Mouse (Mus musculus) right cerebral cortex, adult 2 months (tissue): ENCODE results near the gene Dhx16.

Experiments used
- DNase-seq, 2 experiments: peaks; one replicate each; pipeline ENCODE4 v3.0.0; 2021 to 2022; ENCODE audit warnings: low spot score in 2 of 2

The Dhx16 gene

DNA sequence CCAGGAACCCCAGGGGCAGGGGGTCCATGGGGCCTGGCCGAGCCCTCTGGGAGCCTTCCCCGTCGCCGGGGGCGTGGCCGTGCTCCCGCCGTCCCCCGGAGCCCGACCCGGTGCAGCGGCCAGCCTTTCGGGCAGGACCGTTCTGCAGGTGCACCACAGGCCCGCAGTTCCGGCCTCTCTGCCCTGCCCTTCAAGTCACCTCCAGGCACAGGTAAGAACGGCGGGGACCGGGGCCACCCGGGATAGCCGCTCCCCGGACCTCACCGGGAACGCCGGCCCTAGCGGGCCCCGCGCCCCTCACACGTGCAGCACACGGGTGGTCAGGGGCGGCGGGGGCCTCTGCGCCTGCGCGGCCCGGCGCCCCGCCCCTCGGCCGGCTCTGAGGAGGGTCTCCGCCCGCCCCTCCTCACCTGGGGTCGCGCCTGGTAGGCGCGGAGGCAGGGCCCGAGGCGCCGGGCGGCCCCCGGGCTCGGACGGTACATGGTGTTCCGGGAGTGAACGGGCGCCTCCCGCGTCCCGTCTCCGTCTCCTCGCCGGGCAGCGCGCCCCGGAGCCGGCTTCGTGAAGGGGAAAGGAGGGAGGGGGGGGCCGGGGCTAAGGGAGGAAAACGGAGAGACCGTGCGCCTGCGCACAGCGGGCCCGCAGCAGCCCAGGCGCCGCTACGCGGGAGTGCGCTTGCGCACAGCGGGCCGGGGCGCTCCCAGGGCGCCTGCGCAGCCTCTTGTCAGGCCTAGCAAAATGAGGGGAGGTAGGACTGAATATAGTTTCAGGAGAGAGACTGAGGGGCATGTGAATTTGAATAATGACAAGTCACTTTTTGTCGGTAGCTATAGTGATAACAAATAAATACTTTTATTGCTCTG is 17.4 kb downstream of the Dhx16 start, which contains the start of gene 2310061I04Rik:
Gene 2310061I04Rik, minus strand, starts transcription at position 651 of the 863 bp plus-strand sequence.
- DNase-seq, result peak; percentile 84 to 89

DNA sequence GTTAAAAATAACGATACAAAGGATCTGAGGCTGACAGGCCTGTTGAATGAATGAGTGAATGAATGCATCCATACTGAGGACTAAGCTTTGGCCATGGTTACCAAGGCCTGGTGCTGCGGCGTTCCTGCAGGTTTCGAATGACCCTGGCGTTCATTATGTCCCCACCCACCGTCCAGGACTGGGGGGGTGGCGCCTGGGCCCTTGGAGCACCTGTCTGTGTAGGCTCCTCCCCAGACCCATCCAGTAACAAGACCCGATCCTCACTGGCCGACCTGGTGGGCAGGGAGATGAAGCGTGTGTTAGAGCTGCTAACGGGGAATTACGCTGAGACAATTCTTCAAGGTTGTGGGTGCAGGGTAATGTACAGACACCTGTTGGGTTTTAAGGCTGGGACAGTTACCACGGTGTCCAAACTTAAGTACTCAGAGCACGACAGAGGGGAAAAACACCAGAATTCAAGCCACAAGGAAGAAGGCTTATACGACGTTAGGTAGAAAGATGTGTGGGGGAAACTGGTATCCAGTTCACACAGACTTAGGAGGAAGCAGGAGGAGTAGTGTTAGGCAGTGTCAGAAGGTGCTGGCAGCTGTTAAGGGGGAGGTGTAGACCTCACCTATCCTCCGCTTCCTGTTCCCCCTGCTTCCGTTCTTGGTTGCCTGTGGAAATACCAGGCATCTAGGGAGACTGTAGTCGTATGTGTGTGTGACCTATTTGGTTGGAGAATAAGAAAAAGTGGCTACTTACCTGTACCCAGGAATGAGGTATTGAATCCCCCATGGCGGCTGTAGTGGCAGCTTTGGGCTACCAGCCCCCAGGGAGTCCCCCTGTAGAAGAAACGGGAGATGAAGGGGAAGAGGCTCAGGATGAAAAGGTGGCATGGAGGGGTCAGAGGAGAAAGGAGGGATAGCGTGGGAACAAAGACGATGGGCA is 18.3 kb downstream of the Dhx16 start:
- DNase-seq, result peak in 1 of 2 experiments; percentile 37

DNA sequence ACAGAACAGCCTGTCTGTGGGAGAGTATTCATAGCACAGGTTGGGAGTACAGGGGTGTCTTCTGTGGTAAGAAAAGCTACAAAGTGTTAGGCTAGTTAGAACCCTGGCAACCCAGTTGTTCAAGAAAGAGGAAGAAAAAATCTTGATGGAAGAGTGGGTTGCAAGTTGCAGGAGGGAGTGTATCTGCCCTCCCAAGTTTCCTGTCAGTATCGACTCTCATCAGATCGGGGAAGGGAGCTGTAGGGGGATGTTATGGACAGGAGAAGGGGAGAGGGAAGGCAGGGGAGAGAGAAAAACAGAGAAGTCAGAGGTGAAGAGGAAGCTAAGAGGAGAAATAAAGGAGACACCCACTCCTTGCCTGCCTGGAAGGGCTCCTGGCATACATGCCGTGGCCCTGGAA is 21.0 kb downstream of the Dhx16 start:
- no peak for DNase-seq

DNA sequence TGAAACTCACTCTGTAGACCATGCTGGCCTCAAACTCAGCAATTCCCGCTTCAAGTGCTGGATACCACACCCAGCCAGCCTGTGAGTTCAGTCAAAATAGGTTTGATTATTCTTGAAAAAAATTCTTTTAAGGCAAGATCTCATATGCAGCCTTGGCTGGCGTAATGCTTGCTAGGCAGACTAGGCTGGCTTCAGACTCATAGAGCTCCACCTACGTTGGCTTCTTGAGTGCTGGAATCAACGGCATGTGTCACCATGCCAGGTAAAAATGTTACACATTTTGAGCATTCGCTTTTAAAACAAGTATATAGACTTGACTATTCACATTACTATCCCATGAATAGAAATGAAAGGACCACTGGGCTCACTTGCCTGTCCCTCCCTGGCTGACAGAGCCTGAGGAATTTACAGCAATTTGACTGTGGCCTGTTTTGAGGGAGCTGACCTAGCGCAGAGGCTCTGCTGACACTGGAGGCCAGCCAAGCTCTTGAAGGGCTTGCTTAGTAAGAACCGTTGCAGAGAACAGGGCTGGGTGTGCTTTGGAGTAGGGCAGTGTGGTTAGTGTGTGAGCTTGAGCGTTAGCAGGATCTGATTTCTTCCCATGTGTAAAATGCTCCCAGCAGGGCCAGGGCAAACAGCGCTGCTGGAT is 23.8 kb downstream of the Dhx16 start:
- DNase-seq, result no peak

DNA sequence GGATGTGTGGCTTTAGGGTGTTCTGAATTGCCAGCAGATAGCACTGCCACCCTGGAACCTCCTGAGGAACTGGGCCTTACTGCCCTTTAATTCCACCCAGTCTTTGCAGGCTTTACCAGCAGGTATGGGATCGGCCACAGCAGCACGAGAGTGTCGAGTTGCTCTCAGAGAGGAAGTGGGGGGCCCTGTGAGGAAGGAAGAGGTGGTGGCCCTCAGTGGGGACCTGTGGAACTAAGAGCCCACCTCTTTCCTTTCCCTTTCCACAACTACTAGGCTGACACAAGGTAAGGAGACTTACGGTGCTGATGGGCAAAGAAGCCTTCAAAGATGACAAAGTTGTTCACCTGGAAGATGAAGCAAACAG is 24.4 kb downstream of the Dhx16 start:
- no peak for DNase-seq

DNA sequence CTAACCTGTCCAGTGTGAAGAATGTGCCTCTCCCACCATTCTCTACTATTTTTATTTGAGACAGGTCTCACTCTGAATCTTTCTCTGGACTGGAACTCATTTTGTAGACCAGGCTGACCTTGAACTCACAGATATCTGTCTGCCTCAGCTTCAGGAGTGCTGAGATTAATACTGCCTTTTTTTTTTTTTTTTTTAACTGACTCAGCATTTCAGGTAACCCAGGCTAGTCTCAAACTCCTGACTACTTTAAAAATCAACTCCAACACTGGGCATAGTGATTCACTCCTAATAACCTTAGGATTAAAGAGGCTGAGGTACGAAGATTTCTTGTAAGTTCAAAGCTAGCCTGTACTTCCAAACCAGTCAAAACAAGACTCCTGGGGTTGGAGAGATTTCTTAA is 26.0 kb downstream of the Dhx16 start:
- DNase-seq, result no peak

DNA sequence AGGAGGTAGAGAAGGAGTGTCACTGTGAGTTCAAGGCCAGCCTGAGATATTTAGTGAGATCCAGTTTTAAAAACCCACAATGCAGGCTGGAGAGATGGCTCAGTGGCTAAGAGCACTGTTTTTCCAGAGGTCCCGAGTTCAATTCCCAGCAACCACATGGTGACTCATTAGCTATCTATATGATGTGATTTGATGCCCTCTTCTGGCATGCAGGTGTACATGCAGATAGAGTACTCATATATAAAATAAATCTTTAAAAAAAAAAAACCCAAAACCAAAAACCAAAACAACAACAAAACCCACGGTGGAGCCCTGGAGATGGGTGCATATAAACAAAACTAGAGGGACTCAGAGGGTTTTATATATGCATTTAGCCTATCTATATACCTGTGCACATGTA is 28.0 kb downstream of the Dhx16 start:
- DNase-seq, result no peak

DNA sequence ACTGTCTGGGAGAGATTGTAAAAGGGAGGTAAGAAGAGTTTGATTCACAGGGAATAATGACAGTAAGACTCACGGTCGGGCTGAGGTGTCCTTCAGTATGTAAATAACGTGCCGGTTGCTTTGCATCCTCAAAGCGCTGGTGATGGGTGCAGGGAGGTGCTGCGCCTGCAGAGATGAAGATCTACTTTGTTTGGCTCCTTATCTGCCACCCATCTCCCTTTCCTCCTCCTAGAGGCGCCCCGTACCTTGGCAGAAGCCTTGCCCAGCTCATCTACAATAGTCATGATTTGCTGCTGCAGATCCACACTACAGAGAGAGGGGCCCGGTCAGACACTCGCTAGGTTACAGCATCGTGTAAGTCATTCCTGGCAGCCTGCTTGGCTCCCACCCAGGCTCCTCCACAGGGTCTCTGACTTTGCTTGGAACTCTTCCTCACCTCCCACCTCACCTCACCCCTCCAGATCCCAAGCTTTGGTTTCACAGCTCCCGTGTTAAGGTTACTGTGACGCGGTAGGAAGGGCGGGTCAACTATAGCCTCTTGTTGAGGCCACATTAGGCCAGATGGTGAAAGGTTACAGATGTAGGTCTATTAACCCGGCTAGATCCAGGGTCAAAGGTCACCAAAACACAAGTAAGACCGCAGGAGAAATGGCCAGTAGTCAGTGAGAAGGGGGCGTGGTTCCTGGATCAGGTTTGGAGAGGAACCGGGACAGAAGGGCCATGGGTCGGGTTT is 29.7 kb downstream of the Dhx16 start:
- no peak for DNase-seq

DNA sequence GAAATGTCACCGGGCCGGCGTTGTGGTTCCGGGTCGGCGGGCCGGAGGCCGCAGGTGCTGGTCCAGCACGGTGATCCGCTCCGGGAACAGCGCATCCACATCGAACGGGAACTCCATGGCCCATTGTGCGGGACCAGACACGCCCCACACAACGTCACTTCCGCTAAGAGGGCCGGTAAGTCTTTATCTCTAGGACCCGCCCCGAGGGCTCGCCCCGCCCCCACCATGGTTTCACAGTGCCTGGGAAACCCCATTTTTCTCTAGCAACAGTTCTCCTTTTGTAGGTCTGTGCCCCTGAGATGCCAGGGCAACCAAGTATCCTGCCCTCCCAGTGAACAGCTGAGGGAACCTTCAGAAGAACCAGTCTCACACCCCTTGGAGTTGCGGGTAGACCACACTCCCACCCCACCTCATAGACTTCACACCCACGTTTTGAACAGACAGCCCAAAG is 30.3 kb downstream of the Dhx16 start, which contains the start of gene Atat1:
Gene Atat1, minus strand, starts transcription at position 157 of the 451 bp plus-strand sequence.
- peak; percentile 89 to 97 for DNase-seq

DNA sequence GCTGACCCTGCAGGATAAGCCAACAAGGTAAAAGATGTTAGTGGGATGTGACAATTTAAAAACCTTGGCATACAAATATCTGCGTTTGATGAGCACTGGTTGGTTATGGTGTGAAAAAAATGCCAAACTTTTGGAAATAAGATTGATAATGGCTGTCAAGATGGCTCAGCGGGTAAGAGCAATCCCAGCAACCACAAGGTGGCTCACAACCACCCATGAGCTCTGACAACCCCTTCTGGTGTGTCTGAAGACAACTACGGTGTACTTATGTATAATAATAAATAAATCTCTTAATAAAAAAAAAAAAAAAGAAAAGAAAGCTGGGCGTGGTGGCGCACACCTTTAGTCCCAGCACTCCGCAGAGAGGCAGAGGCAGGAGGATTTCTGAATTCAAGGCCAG is 35.4 kb downstream of the Dhx16 start:
- no peak for DNase-seq

DNA sequence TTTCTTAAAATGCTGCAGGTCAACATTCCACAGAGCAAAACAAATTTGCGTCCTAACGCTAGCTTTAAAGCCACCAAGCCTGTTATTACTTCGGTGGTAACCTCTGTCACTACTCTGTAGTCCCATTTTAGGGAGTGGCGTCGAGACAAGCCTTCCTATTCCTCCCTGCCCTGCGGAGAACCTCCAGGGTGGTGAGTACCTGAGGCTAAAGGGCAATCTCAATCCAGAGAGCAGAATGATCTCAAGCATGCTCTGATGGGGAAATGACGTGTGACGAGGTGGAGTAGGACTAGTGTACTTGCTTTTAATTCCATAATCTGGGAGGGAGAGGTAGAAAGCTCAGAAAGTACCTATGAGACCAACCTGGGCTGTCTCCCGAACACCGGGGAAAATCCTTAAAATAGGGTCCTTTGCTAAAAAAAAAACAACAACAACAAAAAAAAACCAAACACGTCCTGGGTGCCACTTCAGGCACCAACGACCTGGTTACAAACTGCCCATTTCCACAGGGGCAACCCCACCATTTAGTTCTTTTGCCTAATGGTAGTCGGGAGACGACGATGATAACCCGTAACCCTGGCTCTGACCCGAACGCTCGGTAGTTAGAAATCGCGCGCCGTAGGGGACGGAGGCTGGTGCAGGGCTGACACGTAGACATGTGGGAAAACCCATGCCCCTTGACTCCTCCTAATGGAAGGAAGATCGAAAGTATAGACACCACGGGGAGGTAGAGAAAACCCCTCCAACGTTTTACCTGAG is 36.1 kb downstream of the Dhx16 start:
- no peak for DNase-seq

DNA sequence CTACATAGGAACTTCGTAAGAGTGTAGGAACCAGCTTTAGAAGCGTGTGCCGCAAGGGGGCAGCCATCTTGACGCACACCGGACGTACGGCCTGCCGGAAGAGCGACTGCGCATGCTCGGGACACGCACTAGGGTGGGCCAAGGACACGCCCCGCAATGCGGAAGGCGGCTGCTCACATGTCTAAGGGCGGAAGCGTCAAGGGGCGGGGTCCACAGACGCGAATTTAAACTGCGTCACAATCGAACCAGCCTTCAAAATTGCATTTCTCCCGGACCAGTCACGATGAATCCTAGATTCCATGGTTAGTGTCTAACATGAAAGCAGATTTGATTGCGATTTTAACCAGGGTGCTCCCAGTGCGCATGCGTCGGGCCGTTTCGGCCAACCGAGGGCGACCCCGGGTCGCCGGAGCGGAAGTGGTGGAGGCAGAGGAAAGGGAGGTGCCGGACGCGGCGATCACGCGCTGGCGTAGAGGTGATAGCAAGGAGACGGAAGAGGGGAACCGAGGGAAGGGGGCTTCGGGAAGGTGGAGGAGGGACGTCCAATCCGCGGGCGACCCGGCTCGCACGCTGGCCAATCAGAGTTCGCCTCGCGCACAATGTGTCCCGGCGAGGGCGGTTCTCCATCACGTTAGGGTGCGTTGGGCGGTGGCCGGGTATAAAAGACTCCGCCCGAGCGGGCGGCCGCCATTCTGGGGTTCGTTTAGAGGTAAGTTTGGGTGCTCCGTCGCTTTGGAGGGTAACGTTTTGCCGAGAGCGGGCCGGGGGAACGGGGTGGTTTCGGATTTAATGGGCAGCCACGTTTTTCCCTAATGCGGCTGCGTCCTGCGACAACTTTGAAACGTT is 36.9 kb downstream of the Dhx16 start, which contains the start of the genes Mrps18b and Ppp1r10:
Gene Mrps18b, minus strand, starts transcription at position 93 of the 846 bp plus-strand sequence.
Gene Ppp1r10, plus strand, starts transcription at position 138 of the 846 bp plus-strand sequence.
- peak; percentile 99 for DNase-seq

DNA sequence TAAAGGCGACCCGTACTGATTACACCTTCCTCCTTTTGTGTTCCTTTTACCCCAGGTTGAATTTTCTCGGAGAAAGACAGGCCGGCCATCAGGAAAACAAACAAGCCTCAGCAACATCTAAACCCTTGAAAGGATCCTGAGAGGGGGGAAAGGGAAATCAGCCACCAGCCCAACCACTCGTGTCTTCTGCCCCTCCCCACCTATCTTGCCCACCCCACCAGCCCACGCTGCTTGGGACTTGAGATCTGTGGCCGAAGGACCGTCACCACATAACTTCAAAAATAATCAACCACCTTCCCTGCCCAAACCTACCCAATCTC is 37.5 kb downstream of the Dhx16 start:
- DNase-seq, result no peak

DNA sequence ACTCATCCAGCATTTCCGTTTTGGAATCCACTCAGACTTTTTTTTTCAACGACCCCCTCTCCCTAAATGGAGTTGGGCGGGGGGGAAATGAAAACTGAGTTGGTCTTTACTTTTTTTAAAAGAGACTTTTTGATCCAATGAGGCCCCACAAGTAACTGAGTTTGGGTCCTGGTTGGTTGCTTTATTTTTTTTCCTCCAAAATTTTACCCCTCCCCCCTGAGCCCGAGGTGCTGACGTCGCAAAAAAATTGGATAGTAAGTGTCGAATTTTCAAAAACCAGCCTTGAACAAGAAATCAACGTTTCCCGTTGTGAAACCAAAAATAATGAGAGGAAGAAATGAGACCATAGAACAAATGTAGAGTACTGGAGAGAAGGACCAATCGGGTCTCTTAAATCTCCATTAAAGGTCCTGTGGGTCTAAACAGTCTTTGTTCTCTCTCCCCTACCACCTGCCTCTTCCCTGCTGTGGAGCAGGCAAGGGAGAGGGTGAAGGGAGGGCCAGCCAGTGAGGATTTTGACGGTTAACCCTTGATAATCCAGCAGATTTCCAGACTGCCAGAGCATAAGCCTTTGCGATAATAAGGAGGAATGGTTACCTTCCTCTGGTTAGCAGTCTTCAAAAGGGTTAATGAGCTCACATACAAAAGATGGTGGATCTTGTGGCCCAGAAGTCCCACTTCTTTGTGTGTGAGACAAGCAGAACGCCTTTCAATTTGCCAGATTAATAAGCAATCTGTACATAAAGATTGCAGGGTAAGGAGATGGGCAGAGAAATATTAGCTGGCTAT is 38.0 kb downstream of the Dhx16 start:
- peak in 1 of 2 experiments; percentile 48 for DNase-seq

DNA sequence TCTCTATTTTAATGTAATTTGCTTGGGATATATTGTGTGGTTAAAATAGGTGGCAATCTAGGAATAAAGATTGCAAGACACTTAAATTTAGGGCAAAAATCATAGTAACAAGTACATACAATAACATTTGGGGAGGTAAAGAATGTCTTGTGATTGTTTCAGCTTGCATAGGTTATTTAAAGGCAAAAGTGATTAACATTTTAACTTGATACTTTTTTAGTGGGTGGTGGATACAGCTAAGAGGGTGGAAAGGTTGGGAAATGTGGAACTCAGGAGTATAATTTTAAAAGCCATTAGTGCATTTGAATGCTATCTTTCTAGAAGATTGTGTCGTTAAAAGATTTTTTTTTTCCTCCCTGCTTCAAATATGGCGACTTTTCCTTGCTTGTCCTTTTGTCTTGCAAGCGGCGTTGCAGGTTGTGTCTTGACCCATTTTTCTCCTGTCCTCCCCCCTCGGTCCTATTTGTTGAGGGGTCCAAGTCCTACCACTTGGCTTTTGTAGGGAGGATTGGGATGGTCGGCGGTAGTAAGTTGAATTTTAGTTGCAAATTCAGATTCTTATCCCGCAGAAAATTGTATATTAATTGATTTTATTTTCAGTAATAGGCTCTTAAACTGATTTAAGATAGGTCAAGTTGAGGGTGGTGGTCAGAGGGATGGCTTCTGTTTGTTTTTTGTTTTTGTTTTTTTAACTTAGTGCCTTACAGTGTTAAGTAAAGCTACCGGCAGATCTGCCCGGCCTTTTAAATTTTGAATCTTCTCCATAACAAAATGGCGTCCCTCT is 38.8 kb downstream of the Dhx16 start:
- peak in 1 of 2 experiments; percentile 31 for DNase-seq

DNA sequence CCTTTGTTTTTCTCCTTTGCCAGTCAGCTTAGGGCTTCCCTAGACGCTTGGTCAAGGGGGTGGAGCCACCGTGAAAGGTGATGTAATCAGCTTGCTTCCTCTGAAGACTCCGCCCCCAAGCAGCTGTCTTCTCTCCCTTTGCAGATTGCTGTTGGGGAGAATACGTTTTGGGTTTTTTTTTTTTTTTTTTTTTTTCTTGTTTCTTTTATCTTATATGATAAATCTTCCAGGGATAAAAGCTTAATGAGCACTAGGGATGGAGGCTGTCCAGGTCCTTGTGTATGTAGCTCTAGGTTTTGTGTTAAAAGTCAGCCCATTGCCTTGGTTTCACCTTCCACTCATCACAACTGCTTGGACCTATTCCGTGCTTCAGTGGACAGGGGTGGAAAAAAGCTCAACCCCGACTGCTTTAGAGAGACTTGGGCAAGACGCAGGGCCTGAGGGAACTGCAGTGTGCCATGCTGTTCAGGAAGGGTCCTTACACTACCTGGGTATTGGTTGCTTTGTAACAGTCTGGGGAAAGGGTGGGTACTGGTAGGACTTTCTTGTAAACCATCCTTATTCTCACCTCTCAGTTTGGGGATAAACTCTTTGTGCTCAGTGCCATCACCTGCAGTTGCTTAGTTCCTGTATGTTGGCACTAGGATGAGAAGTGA is 39.6 kb downstream of the Dhx16 start:
- DNase-seq, result peak; percentile 91 to 94

DNA sequence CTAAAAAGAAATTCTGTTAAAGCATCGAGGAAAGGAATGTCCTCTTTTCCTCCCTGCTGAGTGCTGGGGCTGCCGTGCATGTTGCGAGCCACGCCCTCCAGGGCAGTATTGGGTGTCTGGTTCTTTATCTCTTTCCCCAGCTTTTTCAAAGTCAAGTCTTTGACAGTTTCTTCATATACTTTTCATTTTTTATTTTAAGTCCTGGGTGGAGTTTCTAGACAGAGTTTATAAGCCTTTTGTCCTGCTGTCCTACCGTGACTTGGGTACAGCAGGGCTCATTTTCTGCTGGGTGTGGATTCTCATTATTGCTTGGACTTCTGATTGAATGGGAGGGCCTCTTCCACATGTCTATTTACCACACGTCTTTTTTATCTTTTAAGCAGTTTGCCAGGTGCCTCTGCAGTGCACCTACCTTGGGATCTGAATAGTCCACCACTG is 40.3 kb downstream of the Dhx16 start:
- no peak for DNase-seq
